Mouse (Mus musculus) lung, postnatal 0 days (tissue): ENCODE data around the gene Pnpla7.

Experiments used
- CTCF ChIP-seq: IDR thresholded peaks from 2 replicates; pipeline ENCODE4 v1.5.1; 2016; ENCODE audit warnings: antibody characterized with exemption, mild to moderate bottlenecking
- EP300 ChIP-seq: IDR thresholded peaks from 2 replicates; pipeline ENCODE4 v1.6.1; 2016; ENCODE audit warnings: antibody characterized with exemption, mild to moderate bottlenecking, control low read depth

- no peak for TF ChIP-seq CTCF
- 0 out of 2 replicates have a peak, but pooled peaks have one; percentile 35 for TF ChIP-seq EP300
Observed at GRCm38 (mm10) chr2:24975704-24976297, at the start of gene Pnpla7.
